ENCODE assay signal across 18 mouse cellular contexts in genomic region chr11:113652516-113652915, GRCm38 (mm10). TPM values are rescaled to one million over a fixed set of nuclear protein-coding genes. Genes with fewer than 3 reads are reported as not detected.
A peak's percentile ranks its signal among the peaks of the same experiment; 100 is the strongest.
DNase-seq lines count a peak whose midpoint lies in the region; ATAC-seq lines count a peak whose summit lies in the region.
"Had no signal": no experiment of that assay in that cellular context is flagged by ENCODE, and none has a peak within 500 bp of the region (broad histone marks: within the 10 kb centered on the region; RNA-seq: fewer than 3 reads in every experiment).

No protein-coding gene starts in this region.

- no peak overlapping the region for H3K4me2 ChIP-seq in hindbrain, embryonic 16.5 days (ENCODE audit: low read length)
- H3K4me2 ChIP-seq: embryonic facial prominence, embryonic 12.5 days; forebrain, embryonic 13.5 days; hindbrain, embryonic 12.5 days had no signal

- no peak for DNase-seq in hindbrain, embryonic 10.5 days (ENCODE audit: low spot score)
- DNase-seq in kidney, adult 18-20 months: peak; percentile 54
- DNase-seq in kidney, adult 9 months: peak; percentile 78
- peak; percentile 56 to 85 for DNase-seq in kidney, postnatal 25 days
- no peak for DNase-seq in adipocyte (ENCODE audit: low spot score)
- DNase-seq in urinary bladder, postnatal 10 days (ENCODE audit: low spot score): no peak
- DNase-seq: adrenal gland, adult 2 months; right cerebral cortex, postnatal 25 days; spleen, adult 18-20 months had no signal

- H3K27ac ChIP-seq in hindbrain, embryonic 10.5 days: peak overlapping the region; percentile 76; the same call in 1 of the 2 replicates
- no peak overlapping the region for H3K27ac ChIP-seq in hindbrain, embryonic 16.5 days (ENCODE audit: low read depth, low read length)
- H3K27ac ChIP-seq: embryonic facial prominence, embryonic 12.5 days; heart, embryonic 10.5 days; neural tube, embryonic 12.5 days had no signal

- ATAC-seq in hindbrain, embryonic 16.5 days: no peak
- ATAC-seq: liver, postnatal 0 days had no signal

- no peaks in the 10 kb centered on the region for H3K9me3 ChIP-seq in hindbrain, embryonic 10.5 days
- no peaks in the 10 kb centered on the region for H3K9me3 ChIP-seq in hindbrain, embryonic 16.5 days (ENCODE audit: control insufficient read depth, low read length)
- H3K9me3 ChIP-seq: embryonic facial prominence, embryonic 12.5 days; forebrain, embryonic 13.5 days; heart, embryonic 10.5 days; hindbrain, embryonic 12.5 days; midbrain, embryonic 12.5 days; neural tube, embryonic 12.5 days had no signal

- 0 out of 2 replicates have a peak overlapping the region, but pooled peaks have one; percentile 20 for H3K4me3 ChIP-seq in hindbrain, embryonic 10.5 days
- no peak overlapping the region for H3K4me3 ChIP-seq in hindbrain, embryonic 16.5 days (ENCODE audit: low read length)
- H3K4me3 ChIP-seq: embryonic facial prominence, embryonic 12.5 days; forebrain, embryonic 13.5 days; heart, embryonic 10.5 days; hindbrain, embryonic 12.5 days; midbrain, embryonic 12.5 days; neural tube, embryonic 12.5 days had no signal

- H3K9ac ChIP-seq in hindbrain, embryonic 16.5 days (ENCODE audit: low read depth, low read length): no peak overlapping the region
- H3K9ac ChIP-seq: embryonic facial prominence, embryonic 12.5 days; forebrain, embryonic 13.5 days; hindbrain, embryonic 12.5 days; liver, postnatal 0 days; midbrain, embryonic 12.5 days; neural tube, embryonic 12.5 days had no signal

- H3K36me3 ChIP-seq in hindbrain, embryonic 10.5 days: peaks cover 66% of the 10 kb centered on the region
- peaks cover 47% of the 10 kb centered on the region for H3K36me3 ChIP-seq in hindbrain, embryonic 16.5 days (ENCODE audit: control insufficient read depth, insufficient read depth, low read length)

- 88% methylated on average over 6 of the region's 6 CpGs for WGBS in hindbrain, embryonic 10.5 days
- WGBS in hindbrain, embryonic 16.5 days: 80% methylated on average over 6 of the region's 6 CpGs

- H3K27me3 ChIP-seq in hindbrain, embryonic 10.5 days (ENCODE audit: insufficient read depth, poor library complexity, severe bottlenecking): no peaks in the 10 kb centered on the region
- H3K27me3 ChIP-seq in hindbrain, embryonic 16.5 days (replicated peaks; ENCODE audit: control insufficient read depth, insufficient read depth, low read length): no peaks in the 10 kb centered on the region
- H3K27me3 ChIP-seq: embryonic facial prominence, embryonic 12.5 days; forebrain, embryonic 13.5 days; hindbrain, embryonic 12.5 days; neural tube, embryonic 12.5 days had no signal

- H3K4me1 ChIP-seq in hindbrain, embryonic 10.5 days (replicated peaks): peaks cover 64% of the 10 kb centered on the region
- H3K4me1 ChIP-seq in hindbrain, embryonic 16.5 days (ENCODE audit: control insufficient read depth, insufficient read depth, low read depth, low read length): peaks cover 23% of the 10 kb centered on the region

RNA-seq across cellular contexts. Expression of gene Slc39a11, which starts 2.6 kb away (rescaled TPM):
- 21.5 and 25.3 TPM in 2 replicates for polyA plus RNA-seq in hindbrain, embryonic 10.5 days (2016; fragmentation: Nextera tagmentation; extraction: Ambion mirVana)
- polyA plus RNA-seq in hindbrain, embryonic 16.5 days (2015; fragmentation: Nextera tagmentation; extraction: Ambion mirVana): 37.1 and 40.1 TPM in 2 replicates

RNA-seq across cellular contexts. Expression of gene Cog1, which starts 3.5 kb away (rescaled TPM):
- 32.1 and 40.3 TPM in 2 replicates for polyA plus RNA-seq in hindbrain, embryonic 10.5 days (2016; fragmentation: Nextera tagmentation; extraction: Ambion mirVana)
- 35.3 and 38.5 TPM in 2 replicates for polyA plus RNA-seq in hindbrain, embryonic 16.5 days (2015; fragmentation: Nextera tagmentation; extraction: Ambion mirVana)

RNA-seq across cellular contexts. Expression of gene Fam104a, which starts 31.4 kb away (rescaled TPM):
- 58.8 TPM in 2 replicates for polyA plus RNA-seq in hindbrain, embryonic 10.5 days (2016; fragmentation: Nextera tagmentation; extraction: Ambion mirVana)
- polyA plus RNA-seq in hindbrain, embryonic 16.5 days (2015; fragmentation: Nextera tagmentation; extraction: Ambion mirVana): 39.1 and 42.2 TPM in 2 replicates

RNA-seq across cellular contexts. Expression of gene D11Wsu47e, which starts 31.7 kb away (rescaled TPM):
- polyA plus RNA-seq in hindbrain, embryonic 10.5 days (2016; fragmentation: Nextera tagmentation; extraction: Ambion mirVana): 25.8 and 27.3 TPM in 2 replicates
- polyA plus RNA-seq in hindbrain, embryonic 16.5 days (2015; fragmentation: Nextera tagmentation; extraction: Ambion mirVana): 22.9 and 24.5 TPM in 2 replicates

RNA-seq across cellular contexts. Expression of gene Sstr2, which starts 33.4 kb away (rescaled TPM):
- polyA plus RNA-seq in hindbrain, embryonic 10.5 days (2016; fragmentation: Nextera tagmentation; extraction: Ambion mirVana): 18.7 and 30.4 TPM in 2 replicates
- 32.3 and 32.5 TPM in 2 replicates for polyA plus RNA-seq in hindbrain, embryonic 16.5 days (2015; fragmentation: Nextera tagmentation; extraction: Ambion mirVana)
- polyA plus RNA-seq: heart, postnatal 0 days had no signal

Comparison
In these comparisons a context has a peak if more than half of its experiments do, and no peak if none do; other contexts are left out.
1. DNase-seq: peak in kidney, adult 18-20 months (single experiment), kidney, adult 9 months (single experiment) and kidney, postnatal 25 days (2 of 2); none in hindbrain, embryonic 10.5 days (single experiment), adipocyte (single experiment) and urinary bladder, postnatal 10 days (single experiment).